Mouse (Mus musculus): ENCODE measurements around the gene Phf5a.

GRCm38 (mm10) chr15:81822631-81823030 lies 49.1 kb downstream of the Phf5a start:
- TF ChIP-seq POLR2A (IDR thresholded peaks at IDR 0.05; ENCODE audit: borderline replicate concordance, control insufficient read depth, low read depth, low read length) (no peak), CTCF (IDR thresholded peaks at IDR 0.05; ENCODE audit: control insufficient read depth, insufficient read depth, low read length) (no peak)

Measured in bone marrow, adult 2 months (tissue).